Mouse (Mus musculus): ENCODE results near the gene Zbtb17. TPM values are rescaled to one million over a fixed set of nuclear protein-coding genes. Genes with fewer than 3 reads are reported as not detected.

Zbtb17 gene
- total and polyA plus RNA-seq, 3 experiments = 36.4 to 63.2 TPM; not detected in 1

DNA sequence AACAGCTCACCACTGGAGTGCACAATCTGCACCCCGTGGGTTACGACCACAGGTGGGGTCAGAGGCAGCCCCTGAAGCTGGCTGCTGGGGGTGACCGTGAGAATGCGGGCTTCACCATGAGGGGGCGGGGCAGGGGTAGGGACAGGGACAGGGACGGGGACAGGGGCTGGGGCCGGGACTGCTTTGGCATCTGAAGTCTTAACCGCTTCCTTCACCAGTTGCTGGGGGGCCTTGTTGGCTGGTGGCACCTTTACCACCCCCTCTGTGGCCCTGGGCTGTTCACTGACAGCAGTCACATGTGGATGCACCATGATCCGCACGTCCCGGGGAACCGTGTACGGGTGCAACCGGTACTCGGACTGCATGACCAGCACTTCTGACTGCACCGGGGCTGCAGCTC lies 27.0 kb downstream of the Zbtb17 start:
- Histone ChIP-seq H3K9me3 (replicated peaks; ENCODE audit: insufficient read depth, low read length) (no peaks in the 10 kb centered on the region), H3K79me2 (ENCODE audit: control insufficient read depth, insufficient read depth, low read length, poor library complexity) (no peaks in the 10 kb centered on the region), H3K36me3 (ENCODE audit: control insufficient read depth in 1 of 2, insufficient read depth in 2 of 2, low read length in 2 of 2) (peaks cover 0 to 4% of the 10 kb centered on the region in 2 experiments; a peak in 1 of 4 replicates), H3K27me3 (ENCODE audit: control insufficient read depth in 1 of 2, insufficient read depth in 2 of 2, low read length in 2 of 2) (no peaks in the 10 kb centered on the region), H3K4me3 (ENCODE audit: control insufficient read depth in 1 of 2, insufficient read depth in 1 of 2, low read depth in 2 of 2, low read length in 2 of 2) (no peak overlapping the region), H3K27ac (ENCODE audit: control insufficient read depth, low read depth, low read length) (no peak overlapping the region), H3K4me1 (ENCODE audit: control insufficient read depth in 1 of 2, insufficient read depth in 2 of 2, low read length in 2 of 2) (no peaks in the 10 kb centered on the region), H3K9ac (ENCODE audit: control insufficient read depth, low read depth, low read length, poor library complexity, severe bottlenecking) (no peak overlapping the region)
- DNase-seq (ENCODE audit: low read depth, low spot score) = no peak
- TF ChIP-seq POLR2A (IDR thresholded peaks at IDR 0.05; ENCODE audit: control insufficient read depth in 1 of 2, insufficient read depth in 1 of 2, low read depth in 1 of 2, low read length in 2 of 2, poor library complexity in 1 of 2) (no peak), CTCF (IDR thresholded peaks at IDR 0.05 in 2 of 3, conservative IDR thresholded peaks at IDR 0.05 in 1 of 3; ENCODE audit: control insufficient read depth in 1 of 3, insufficient read depth in 1 of 3, low read depth in 2 of 3, low read length in 3 of 3, poor library complexity in 1 of 3, severe bottlenecking in 1 of 3) (no peak), E2F4 (IDR thresholded peaks at IDR 0.05; ENCODE audit: borderline replicate concordance, low read depth, low read length) (no peak), BHLHE40 (IDR thresholded peaks at IDR 0.05; ENCODE audit: borderline replicate concordance, low read depth, low read length) (no peak), TBP (IDR thresholded peaks at IDR 0.05; ENCODE audit: low read depth, low read length) (no peak), MAFK (IDR thresholded peaks at IDR 0.05; ENCODE audit: borderline replicate concordance, low read depth, low read length) (no peak), HCFC1 (IDR thresholded peaks at IDR 0.05; ENCODE audit: low read depth, low read length) (no peak), TCF12 (IDR thresholded peaks at IDR 0.05; ENCODE audit: low read depth, low read length) (no peak), MXI1 (IDR thresholded peaks at IDR 0.05; ENCODE audit: low read depth, low read length) (no peak), USF2 (IDR thresholded peaks at IDR 0.05; ENCODE audit: borderline replicate concordance in 1 of 2, insufficient read depth in 1 of 2, low read depth in 1 of 2, low read length in 2 of 2) (no peak), MAZ (IDR thresholded peaks at IDR 0.05; ENCODE audit: low read depth, low read length) (no peak), CHD2 (IDR thresholded peaks at IDR 0.05; ENCODE audit: low read length) (no peak), KAT2A (conservative IDR thresholded peaks at IDR 0.05; ENCODE audit: low read depth, low read length) (no peak), NELFE (IDR thresholded peaks at IDR 0.05; ENCODE audit: low read depth, low read length) (no peak), RAD21 (IDR thresholded peaks at IDR 0.05; ENCODE audit: low read depth, low read length) (no peak), MYB (IDR thresholded peaks at IDR 0.05; ENCODE audit: low read depth, low read length) (no peak), ZKSCAN1 (IDR thresholded peaks at IDR 0.05; ENCODE audit: low read depth, low read length) (no peak), ETS1 (IDR thresholded peaks at IDR 0.05; ENCODE audit: low read depth, low read length) (no peak), ZNF384 (IDR thresholded peaks at IDR 0.05; ENCODE audit: low read depth, low read length) (no peak), ELF1 (IDR thresholded peaks at IDR 0.05; ENCODE audit: low read depth, low read length) (no peak)

DNA sequence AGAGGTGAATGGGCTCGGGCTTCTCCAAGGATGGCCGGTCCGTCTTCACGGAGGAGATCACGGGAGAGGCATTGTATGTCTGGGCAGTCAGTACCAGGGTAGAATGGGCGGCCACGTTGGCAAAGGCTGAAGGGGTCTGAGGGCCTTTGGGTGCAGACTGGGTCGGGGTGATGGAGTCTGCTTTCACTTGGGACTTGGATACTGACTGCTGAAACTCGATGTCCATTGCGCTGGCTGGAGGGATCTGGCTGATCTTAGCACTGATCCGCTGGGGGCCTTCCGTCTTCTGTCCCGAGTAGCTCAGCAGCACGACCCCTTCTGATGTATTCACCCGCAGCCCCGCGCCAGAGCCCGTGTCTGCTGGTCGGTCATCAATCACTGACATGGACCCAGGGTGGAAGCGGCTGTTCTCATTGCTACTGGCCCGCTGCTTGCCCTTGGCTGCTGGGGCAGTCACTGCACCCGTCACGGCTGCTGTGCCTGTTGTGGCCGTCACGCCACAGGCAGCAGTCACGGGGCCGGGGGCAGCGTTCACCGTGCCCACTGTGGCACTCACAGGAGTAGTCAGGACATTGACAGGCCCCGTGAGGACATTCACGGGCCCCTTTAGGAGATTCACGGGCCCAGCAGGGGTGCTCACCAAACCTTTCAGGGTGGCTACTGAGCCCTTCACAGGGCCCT lies 28.3 kb downstream of the Zbtb17 start:
- Histone ChIP-seq H3K79me2 (ENCODE audit: control insufficient read depth, insufficient read depth, low read length, poor library complexity) (no peaks in the 10 kb centered on the region), H3K27ac (ENCODE audit: control insufficient read depth, low read depth, low read length) (no peak overlapping the region), H3K4me3 (ENCODE audit: control insufficient read depth in 1 of 2, insufficient read depth in 1 of 2, low read depth in 2 of 2, low read length in 2 of 2) (no peak overlapping the region), H3K9me3 (replicated peaks; ENCODE audit: insufficient read depth, low read length) (no peaks in the 10 kb centered on the region), H3K4me1 (ENCODE audit: control insufficient read depth in 1 of 2, insufficient read depth in 2 of 2, low read length in 2 of 2) (no peaks in the 10 kb centered on the region), H3K36me3 (ENCODE audit: control insufficient read depth in 1 of 2, insufficient read depth in 2 of 2, low read length in 2 of 2) (no peaks in the 10 kb centered on the region; a peak in 1 of 4 replicates), H3K27me3 (ENCODE audit: control insufficient read depth in 1 of 2, insufficient read depth in 2 of 2, low read length in 2 of 2) (no peaks in the 10 kb centered on the region), H3K9ac (ENCODE audit: control insufficient read depth, low read depth, low read length, poor library complexity, severe bottlenecking) (no peak overlapping the region)
- TF ChIP-seq BHLHE40 (IDR thresholded peaks at IDR 0.05; ENCODE audit: borderline replicate concordance, low read depth, low read length) (no peak), MYB (IDR thresholded peaks at IDR 0.05; ENCODE audit: low read depth, low read length) (no peak), JUND (IDR thresholded peaks at IDR 0.05; ENCODE audit: low read depth, low read length) (no peak), ZMIZ1 (IDR thresholded peaks at IDR 0.05; ENCODE audit: low read depth, low read length) (no peak)
- no peak for DNase-seq (ENCODE audit: low read depth, low spot score)

Data from MEL (cell line).